Mouse (Mus musculus) heart, postnatal 4 days (tissue): ENCODE data around the gene Pa2g4. TPM values are rescaled to one million over a fixed set of nuclear protein-coding genes. Genes with fewer than 3 reads are reported as not detected.
"Not testable (repeated sequence)": the region's sequence is repeated elsewhere in the genome, so short reads cannot be mapped to it uniquely, and the experiment has no call there.

Source experiments
- DNase-seq: peaks from one replicate; pipeline ENCODE4 v3.0.0; 2021
- total RNA-seq, 2 experiments: library from RNA; stranded (reverse); gene quantifications; 2 replicates each; pipeline ENCODE4 v1.2.3; 2021

Pa2g4 gene
- total RNA-seq, 2 experiments from 2014 or later = 81.9 to 82.5 TPM

GRCm38 (mm10) chr10:128578330-128578729, 12.5 kb upstream of the Pa2g4 start:
- DNase-seq = no peak

GRCm38 (mm10) chr10:128575063-128575462, 9.3 kb upstream of the Pa2g4 start:
- DNase-seq = no peak

- DNase-seq = peak; percentile 59
Measured at GRCm38 (mm10) chr10:128565206-128565787, 490 bp downstream of the Pa2g4 start.

GRCm38 (mm10) chr10:128563544-128563943, 2.2 kb downstream of the Pa2g4 start:
- no peak for DNase-seq

- DNase-seq = no peak
Measured at GRCm38 (mm10) chr10:128556963-128557362, 8.8 kb downstream of the Pa2g4 start.

GRCm38 (mm10) chr10:128556286-128556685, 9.5 kb downstream of the Pa2g4 start:
- DNase-seq = no peak

- not testable (repeated sequence) for DNase-seq
Measured at GRCm38 (mm10) chr10:128555567-128555966, 10.2 kb downstream of the Pa2g4 start.

- not testable (repeated sequence) for DNase-seq
Measured at GRCm38 (mm10) chr10:128550144-128550823, 15.5 kb downstream of the Pa2g4 start.

GRCm38 (mm10) chr10:128549682-128550057, 16.1 kb downstream of the Pa2g4 start:
- not testable (repeated sequence) for DNase-seq

- peak; percentile 93 for DNase-seq
Measured at GRCm38 (mm10) chr10:128548947-128549681, 16.7 kb downstream of the Pa2g4 start, which contains the start of gene Rpl41. Gene Rpl41, minus strand, starts transcription at chr10:128549305.

- not testable (repeated sequence) for DNase-seq
Measured at GRCm38 (mm10) chr10:128548051-128548791, 17.6 kb downstream of the Pa2g4 start.

- peak; percentile 93 for DNase-seq
Measured at GRCm38 (mm10) chr10:128547361-128548032, 18.3 kb downstream of the Pa2g4 start, which contains the start of gene Zc3h10. Gene Zc3h10, minus strand, starts transcription at chr10:128547774.

- no peak for DNase-seq
Measured at GRCm38 (mm10) chr10:128546787-128547186, 19.0 kb downstream of the Pa2g4 start.

GRCm38 (mm10) chr10:128546361-128546760, 19.4 kb downstream of the Pa2g4 start:
- no peak for DNase-seq

GRCm38 (mm10) chr10:128545570-128545898, 20.3 kb downstream of the Pa2g4 start:
- DNase-seq = no peak

GRCm38 (mm10) chr10:128544674-128545569, 20.9 kb downstream of the Pa2g4 start:
- no peak for DNase-seq

- DNase-seq = no peak
Measured at GRCm38 (mm10) chr10:128544151-128544657, 21.6 kb downstream of the Pa2g4 start.

GRCm38 (mm10) chr10:128543100-128543499, 22.7 kb downstream of the Pa2g4 start:
- no peak for DNase-seq

- no peak for DNase-seq
Measured at GRCm38 (mm10) chr10:128538340-128538870, 27.4 kb downstream of the Pa2g4 start.

GRCm38 (mm10) chr10:128536266-128536940, 29.4 kb downstream of the Pa2g4 start:
- peak; percentile 91 for DNase-seq
